Mouse (Mus musculus) lung, embryonic 14.5 days (tissue): ENCODE measurements around the gene Ptch1. TPM values are rescaled to one million over a fixed set of nuclear protein-coding genes. Genes with fewer than 3 reads are reported as not detected.

Experiments
- ATAC-seq: fragments of 200-750 bp; cut with Nextera tagmentation; 2 replicates; pipeline ENCODE4 v1.8.0; 2017; ENCODE audit warnings: mild to moderate bottlenecking, moderate TSS enrichment, moderate library complexity; ENCODE audit not compliant: insufficient read depth
- DNase-seq: peaks from one replicate; pipeline ENCODE4 v3.0.0-alpha.2; 2015
- H3K27ac ChIP-seq: fragments of 300-500 bp; sonication (generic); 2 replicates; pipeline ENCODE4 v1.5.1; 2014; ENCODE audit warnings: low read depth, mild to moderate bottlenecking, moderate library complexity
- H3K27me3 ChIP-seq: fragments of 300-500 bp; sonication (generic); 2 replicates; pipeline ENCODE4 v1.6.1; 2014; ENCODE audit warnings: low read length, control low read depth; ENCODE audit not compliant: insufficient read depth
- H3K36me3 ChIP-seq: fragments of 300-500 bp; sonication (generic); 2 replicates; pipeline ENCODE4 v1.6.1; 2014; ENCODE audit warnings: control low read depth; ENCODE audit not compliant: insufficient read depth
- H3K4me1 ChIP-seq: fragments of 300-500 bp; sonication (generic); 2 replicates; pipeline ENCODE4 v1.6.1; 2014; ENCODE audit warnings: antibody characterized with exemption, control low read depth; ENCODE audit not compliant: insufficient read depth
- H3K4me2 ChIP-seq: fragments of 300-500 bp; sonication (generic); 2 replicates; pipeline ENCODE4 v1.6.1; 2014; ENCODE audit warnings: mild to moderate bottlenecking
- H3K4me3 ChIP-seq: fragments of 300-500 bp; sonication (generic); 2 replicates; pipeline ENCODE4 v1.5.1; 2014; ENCODE audit warnings: low read depth, low read length
- H3K9ac ChIP-seq: fragments of 300-500 bp; sonication (generic); 2 replicates; pipeline ENCODE4 v1.6.1; 2014
- H3K9me3 ChIP-seq: fragments of 300-500 bp; sonication (generic); 2 replicates; pipeline ENCODE4 v1.6.1; 2016; ENCODE audit warnings: low read depth, low read length, control low read depth
- CTCF ChIP-seq: IDR thresholded peaks from 2 replicates; pipeline ENCODE4 v1.5.1; 2016; ENCODE audit warnings: antibody characterized with exemption, low read depth
- WGBS: fragments of 180-500 bp; shearing (Covaris S2); extraction: QIAGEN DNeasy Blood & Tissue Kit; methylation state at CpG from one replicate; pipeline ENCODE4 v1.1.7; 2014; 5-methylcytosine and 5-hydroxymethylcytosine counted together
- polyA plus RNA-seq: library from polyadenylated mRNA; unstranded; fragments of >200 nt; fragmentation: Nextera tagmentation; extraction: Ambion mirVana; gene quantifications from 2 replicates; pipeline ENCODE4 v1.2.1, GENCODE M21; 2014

The Ptch1 gene
- polyA plus RNA-seq, 1 experiment from 2014 or later: 68.6 TPM

DNA sequence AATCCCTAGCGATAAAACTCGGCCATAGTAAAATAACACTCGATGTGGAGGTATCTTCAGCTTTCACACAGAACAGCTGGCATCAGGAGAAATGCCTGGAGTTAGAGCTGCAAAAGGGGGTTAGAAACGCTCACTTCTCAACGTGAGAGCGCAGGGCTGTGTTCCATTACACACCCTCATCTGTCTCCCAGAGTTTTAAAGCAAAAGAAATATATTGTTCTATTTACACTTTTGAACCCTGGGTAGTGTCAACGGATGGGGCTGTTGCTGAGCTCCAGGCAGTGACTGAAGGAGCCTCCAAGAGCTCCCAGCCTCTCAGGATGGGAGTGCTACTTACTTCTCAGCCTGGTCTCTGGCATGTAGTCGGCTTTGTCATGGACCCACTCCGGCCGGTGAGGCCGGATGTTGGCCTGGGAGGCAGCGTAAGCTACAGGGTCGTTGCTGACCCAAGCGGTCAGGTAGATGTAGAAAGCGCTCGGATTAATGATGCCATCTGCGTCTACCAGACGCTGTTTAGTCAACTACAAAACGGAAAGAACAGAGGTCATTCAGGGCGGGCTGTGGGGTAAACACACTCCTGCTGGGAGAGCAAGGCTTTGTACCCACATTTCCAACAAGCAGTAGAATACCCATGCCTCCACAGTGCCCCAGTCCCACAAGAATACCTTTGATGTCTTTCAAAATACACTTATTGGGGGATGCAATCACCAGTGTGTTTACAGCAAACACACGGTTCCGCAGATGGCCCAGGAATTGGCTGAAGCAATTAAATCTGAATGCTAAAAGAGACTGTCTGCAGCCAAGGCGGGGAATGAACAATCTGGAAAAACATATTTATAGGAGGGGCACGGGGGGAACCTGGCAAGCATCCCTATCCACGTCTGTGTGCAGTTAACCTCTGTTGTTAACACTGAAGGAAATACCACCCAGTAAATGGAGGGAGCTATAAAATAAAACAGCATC lies 48.5 kb downstream of the Ptch1 start:
- no peak for ATAC-seq

DNA sequence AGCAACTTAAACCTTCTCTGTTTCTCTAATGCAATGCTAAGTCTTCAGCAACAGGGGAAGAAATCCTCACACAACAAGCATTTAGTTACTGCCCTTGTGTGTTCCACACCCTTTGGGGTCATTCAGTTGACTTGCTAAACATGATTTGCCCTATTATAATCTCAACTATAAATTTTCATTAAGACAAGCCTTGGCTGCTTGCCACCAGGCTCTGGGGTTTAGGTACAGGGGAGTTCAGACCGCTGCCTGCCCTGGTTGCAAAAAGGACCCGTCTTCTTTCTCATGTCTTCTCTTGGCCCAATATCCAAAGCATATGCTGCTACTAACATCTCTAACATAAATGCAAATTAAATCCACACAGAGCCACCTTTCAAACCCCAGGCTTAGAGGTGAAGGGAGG lies 49.3 kb downstream of the Ptch1 start:
- WGBS: 42% methylated on average over 2 of the region's 2 CpGs
- H3K9ac ChIP-seq: no peak overlapping the region
- no peak overlapping the region for H3K4me3 ChIP-seq
- ATAC-seq (no peak), DNase-seq (peak; percentile 62)
- no peak overlapping the region for H3K4me2 ChIP-seq
- no peaks in the 10 kb centered on the region for H3K9me3 ChIP-seq
- H3K4me1 ChIP-seq: peaks cover 42% of the 10 kb centered on the region
- peak overlapping the region; percentile 80; the same call in 1 of the 2 replicates for H3K27ac ChIP-seq
- peaks cover 97% of the 10 kb centered on the region for H3K36me3 ChIP-seq
- no peak for TF ChIP-seq CTCF
- H3K27me3 ChIP-seq: no peaks in the 10 kb centered on the region

More for the DNA sequence above, 48.5 kb downstream of the Ptch1 start:
- Histone ChIP-seq H3K36me3 (peaks cover 97% of the 10 kb centered on the region), H3K4me2 (no peak overlapping the region), H3K4me1 (peaks cover 47% of the 10 kb centered on the region), H3K9ac (no peak overlapping the region), H3K4me3 (no peak overlapping the region), H3K27ac (peak overlapping the region; percentile 80; the same call in 1 of the 2 replicates), H3K27me3 (no peaks in the 10 kb centered on the region), H3K9me3 (no peaks in the 10 kb centered on the region)
- 30% methylated on average over 25 of the region's 25 CpGs for WGBS
- DNase-seq: peak; percentile 62
- no peak for TF ChIP-seq CTCF

- Histone ChIP-seq H3K4me1 (peaks cover 30% of the 10 kb centered on the region), H3K4me3 (no peak overlapping the region), H3K4me2 (no peak overlapping the region), H3K27me3 (no peaks in the 10 kb centered on the region), H3K9me3 (no peaks in the 10 kb centered on the region), H3K36me3 (peaks cover 97% of the 10 kb centered on the region), H3K27ac (peak overlapping the region; percentile 83; the same call in 1 of the 2 replicates), H3K9ac (0 out of 2 replicates have a peak overlapping the region, but pooled peaks have one; percentile 15)
- no peak for TF ChIP-seq CTCF
- DNase-seq: peak; percentile 85
- 25% methylated on average over 10 of the region's 10 CpGs for WGBS
- ATAC-seq: peak; percentile 64
Observed at GRCm38 (mm10) chr13:63522832-63523231, 50.6 kb downstream of the Ptch1 start.

GRCm38 (mm10) chr13:63520110-63520509 lies 53.3 kb downstream of the Ptch1 start:
- no peak for TF ChIP-seq CTCF
- Histone ChIP-seq H3K9ac (no peak overlapping the region), H3K27me3 (no peaks in the 10 kb centered on the region), H3K27ac (no peak overlapping the region), H3K4me3 (no peak overlapping the region), H3K9me3 (no peaks in the 10 kb centered on the region), H3K4me2 (no peak overlapping the region), H3K4me1 (peaks cover 20% of the 10 kb centered on the region), H3K36me3 (peaks cover 97% of the 10 kb centered on the region)
- 85% methylated on average over 6 of the region's 6 CpGs for WGBS
- DNase-seq (no peak), ATAC-seq (no peak)

DNA sequence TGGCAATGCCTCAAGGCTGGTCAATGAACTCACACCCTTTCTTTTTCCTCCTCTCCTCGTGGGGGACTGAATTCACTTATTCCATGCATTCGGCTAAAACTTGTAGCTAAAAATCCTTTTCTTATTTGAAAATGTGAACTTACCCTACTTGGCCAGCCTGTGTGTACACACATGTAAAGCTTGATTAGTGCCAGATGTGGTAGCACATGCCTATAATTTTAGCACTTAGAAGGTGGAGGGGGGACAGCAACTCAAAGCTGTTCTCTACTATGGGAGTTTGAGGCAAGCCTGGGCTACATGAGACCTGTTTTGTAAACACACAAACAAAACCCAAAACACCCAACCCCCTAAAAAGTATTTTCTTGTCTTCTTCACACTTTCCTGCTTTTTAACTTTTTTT lies 56.9 kb downstream of the Ptch1 start:
- TF ChIP-seq CTCF: no peak
- Histone ChIP-seq H3K4me3 (no peak overlapping the region), H3K4me2 (no peak overlapping the region), H3K4me1 (peaks cover 13% of the 10 kb centered on the region; the same call in 1 of the 2 replicates), H3K36me3 (peaks cover 97% of the 10 kb centered on the region), H3K9me3 (no peaks in the 10 kb centered on the region), H3K27me3 (no peaks in the 10 kb centered on the region), H3K27ac (no peak overlapping the region), H3K9ac (no peak overlapping the region)
- DNase-seq (no peak), ATAC-seq (no peak)
- WGBS: 61% methylated on average over 2 of the region's 2 CpGs

GRCm38 (mm10) chr13:63515542-63515941 lies 57.9 kb downstream of the Ptch1 start:
- DNase-seq (peak; percentile 68), ATAC-seq (no peak)
- peak overlapping the region; percentile 56; the same call in 1 of the 2 replicates for H3K27ac ChIP-seq
- H3K9ac ChIP-seq: no peak overlapping the region
- H3K4me1 ChIP-seq: peaks cover 13% of the 10 kb centered on the region; the same call in 1 of the 2 replicates
- H3K36me3 ChIP-seq: peaks cover 100% of the 10 kb centered on the region
- no peak overlapping the region for H3K4me3 ChIP-seq
- 45% methylated on average over 5 of the region's 5 CpGs for WGBS
- no peaks in the 10 kb centered on the region for H3K9me3 ChIP-seq
- no peak overlapping the region for H3K4me2 ChIP-seq
- TF ChIP-seq CTCF: no peak
- no peaks in the 10 kb centered on the region for H3K27me3 ChIP-seq

- TF ChIP-seq CTCF: no peak
Observed at GRCm38 (mm10) chr13:63514931-63515360, 58.5 kb downstream of the Ptch1 start.

More at GRCm38 (mm10) chr13:63514931-63515360, 58.5 kb downstream of the Ptch1 start:
- WGBS: 46% methylated on average over 8 of the region's 8 CpGs
- H3K4me1 ChIP-seq: peaks cover 13% of the 10 kb centered on the region; the same call in 1 of the 2 replicates
- H3K4me2 ChIP-seq: no peak overlapping the region
- H3K27ac ChIP-seq: peak overlapping the region; percentile 56
- H3K9ac ChIP-seq: no peak overlapping the region
- no peaks in the 10 kb centered on the region for H3K9me3 ChIP-seq
- H3K4me3 ChIP-seq: no peak overlapping the region
- DNase-seq (peak; percentile 21), ATAC-seq (peak; percentile 4; the same call in 1 of the 2 replicates)
- H3K27me3 ChIP-seq: no peaks in the 10 kb centered on the region
- peaks cover 100% of the 10 kb centered on the region for H3K36me3 ChIP-seq
